Mouse (Mus musculus): ENCODE measurements around the gene Fsd1l.

DNA sequence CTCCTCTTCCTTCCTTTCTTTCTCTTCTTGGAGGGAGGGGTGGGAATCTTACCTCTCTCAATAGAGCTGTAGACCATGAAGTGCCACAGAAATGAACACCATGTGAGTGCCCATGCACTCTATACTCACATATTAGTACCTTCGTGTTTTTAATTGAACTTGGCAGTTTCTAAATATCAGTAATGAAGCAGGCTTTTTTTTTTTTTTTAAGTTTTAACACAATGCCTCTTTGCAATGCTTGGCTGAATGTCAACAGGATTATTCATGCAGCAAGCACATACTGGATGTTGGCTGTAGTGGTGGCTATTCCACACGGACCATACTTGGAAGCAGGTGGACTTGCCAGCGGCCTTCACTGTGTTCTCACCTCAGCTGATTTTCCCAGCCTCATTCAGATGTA, 4.1 kb downstream of the Fsd1l start:
- TF ChIP-seq POLR2A (IDR thresholded peaks at IDR 0.05; ENCODE audit: extremely low read depth, insufficient read depth, low read length), result no peak
- no peak for TF ChIP-seq CTCF (IDR thresholded peaks at IDR 0.05; ENCODE audit: extremely low read depth, insufficient read depth, low read length)
